Comparison of ENCODE assay signal across 30 mouse cellular contexts in genomic region chr2:33343413-33343812, GRCm38 (mm10). TPM values are rescaled to one million over a fixed set of nuclear protein-coding genes. Genes with fewer than 3 reads are reported as not detected.
DNase-seq lines count a peak whose midpoint lies in the region; ATAC-seq and TF ChIP-seq lines count a peak whose summit lies in the region.
"Had no signal": no experiment of that assay in that cellular context is flagged by ENCODE, and none has a peak within 500 bp of the region (broad histone marks: within the 10 kb centered on the region; RNA-seq: fewer than 3 reads in every experiment).

No protein-coding gene starts in this region.

- no peak for ATAC-seq in megakaryocyte-erythroid progenitor cell, adult 5-6 weeks (replicated peaks; ENCODE audit: low FRiP score, low TSS enrichment, poor library complexity, severe bottlenecking)
- ATAC-seq: activated CD4-positive, CD25-positive, alpha-beta regulatory T cell, adult 4 months; CD4-positive, CD25-positive, alpha-beta regulatory T cell, adult 4 months; forebrain, embryonic 13.5 days; forebrain, embryonic 16.5 days; intestine, postnatal 0 days had no signal

- DNase-seq in cerebellum, adult 2 months, result peak in 1 of 2 experiments; percentile 2
- no peak for DNase-seq in cerebellum, adult 8-10 months
- DNase-seq in layer of hippocampus, adult 2 months (ENCODE audit: low spot score in 2 of 2), result no peak
- DNase-seq in layer of hippocampus, postnatal 25 days (ENCODE audit: extremely low spot score in 1 of 2, low spot score in 1 of 2), result no peak
- peak; percentile 54 for DNase-seq in NIH3T3 (ENCODE audit: low read depth)
- no peak for DNase-seq in urinary bladder, postnatal 4 days (ENCODE audit: low spot score in 2 of 2)
- DNase-seq: adrenal gland, postnatal 10 days; adrenal gland, postnatal 36 days; B cell, adult 2 months; cerebellum, adult 18-20 months; cerebellum, postnatal 10 days; cerebellum, postnatal 36 days; embryo, embryonic 11 days; gastrocnemius, postnatal 10 days; gastrocnemius, postnatal 36 days; heart, adult 2 months; heart, postnatal 14 days had no signal

- H3K4me2 ChIP-seq in myocyte (ENCODE audit: low read depth), result no peak overlapping the region
- H3K4me2 ChIP-seq: embryonic facial prominence, embryonic 13.5 days; forebrain, embryonic 13.5 days; heart, embryonic 11.5 days; heart, embryonic 15.5 days; hindbrain, embryonic 13.5 days had no signal

- H3K4me3 ChIP-seq in cerebellum, adult 2 months (replicated peaks; ENCODE audit: insufficient read depth, low read depth, low read length), result no peak overlapping the region
- no peak overlapping the region for H3K4me3 ChIP-seq in layer of hippocampus, adult 2 months
- no peak overlapping the region for H3K4me3 ChIP-seq in myocyte
- H3K4me3 ChIP-seq: embryonic facial prominence, embryonic 10.5 days; embryonic facial prominence, embryonic 13.5 days; forebrain, embryonic 10.5 days; forebrain, embryonic 13.5 days; heart, adult 2 months; heart, embryonic 15.5 days; hindbrain, embryonic 13.5 days had no signal

- H3K27ac ChIP-seq in cerebellum, adult 2 months (ENCODE audit: insufficient read depth, low read length), result 0 out of 2 replicates have a peak overlapping the region, but pooled peaks have one; percentile 1
- peak overlapping the region; percentile 36; the same call in 1 of the 2 replicates for H3K27ac ChIP-seq in layer of hippocampus, adult 2 months
- H3K27ac ChIP-seq: embryonic facial prominence, embryonic 10.5 days; embryonic facial prominence, embryonic 13.5 days; forebrain, embryonic 10.5 days; forebrain, embryonic 13.5 days; heart, adult 2 months; heart, embryonic 15.5 days; hindbrain, embryonic 13.5 days had no signal

- H3ac ChIP-seq in myocyte (ENCODE audit: control insufficient read depth, insufficient read length), result no peak overlapping the region

- H3K79me2 ChIP-seq in myocyte (ENCODE audit: control insufficient read depth, insufficient read depth), result no peaks in the 10 kb centered on the region

- 77% methylated on average over 3 of the region's 3 CpGs for WGBS in cerebellum, adult 2 months

- H3K4me1 ChIP-seq in cerebellum, adult 2 months (ENCODE audit: control insufficient read depth, insufficient read depth, low read length), result peaks cover 48% of the 10 kb centered on the region

- TF ChIP-seq POLR2A in cerebellum, adult 2 months (IDR thresholded peaks at IDR 0.05; ENCODE audit: borderline replicate concordance, insufficient read depth, low read length), result no peak
- TF ChIP-seq POLR2A in myocyte (IDR thresholded peaks at IDR 0.05; ENCODE audit: insufficient read length, low read depth), result no peak

- H3K27me3 ChIP-seq in cerebellum, adult 2 months (ENCODE audit: control insufficient read depth, insufficient read depth, low read length), result no peaks in the 10 kb centered on the region
- H3K27me3 ChIP-seq in myocyte (ENCODE audit: control insufficient read depth, insufficient read depth, insufficient read length), result no peaks in the 10 kb centered on the region
- H3K27me3 ChIP-seq: embryonic facial prominence, embryonic 13.5 days; forebrain, embryonic 13.5 days; heart, embryonic 15.5 days; hindbrain, embryonic 13.5 days had no signal

- no peak for TF ChIP-seq CTCF in cerebellum, adult 2 months (IDR thresholded peaks at IDR 0.05; ENCODE audit: borderline replicate concordance, insufficient read depth, low read depth, low read length)
- no peak for TF ChIP-seq CTCF in layer of hippocampus, adult 2 months (conservative IDR thresholded peaks at IDR 0.05)

- H3K36me3 ChIP-seq in myocyte (ENCODE audit: control insufficient read depth, insufficient read depth), result no peaks in the 10 kb centered on the region
- H3K36me3 ChIP-seq: embryonic facial prominence, embryonic 10.5 days; embryonic facial prominence, embryonic 13.5 days; forebrain, embryonic 10.5 days; heart, embryonic 15.5 days had no signal

TF ChIP-seq in myocyte, 11 proteins besides CTCF, POLR2A, EP300 and RAD21:
- TF ChIP-seq REST (IDR thresholded peaks at IDR 0.05; ENCODE audit: insufficient read depth, insufficient read length) (no peak), MYOG (IDR thresholded peaks at IDR 0.05; ENCODE audit: control insufficient read depth in 1 of 3, insufficient read depth in 1 of 3, insufficient read length in 2 of 3, low read depth in 2 of 3) (peak in 2 of 3 experiments; percentile 25 to 34), TCF12 (IDR thresholded peaks at IDR 0.05; ENCODE audit: insufficient read depth, poor library complexity, severe bottlenecking) (no peak), MYOD1 (IDR thresholded peaks at IDR 0.05; ENCODE audit: control insufficient read depth in 1 of 3, insufficient read length in 2 of 3, low read depth in 2 of 3) (peak in 2 of 3 experiments; percentile 39 to 69)
TF ChIP-seq in myocyte: peak in this region for 2.

RNA-seq across cellular contexts. Expression of gene Ralgps1, which starts 27.9 kb away (rescaled TPM):
- 48.7 and 52.4 TPM in 2 replicates for polyA plus RNA-seq in cerebellum, adult 2 months (2012; rRNA removed)
- 10 to 100 TPM; 68.2 TPM for total RNA-seq in layer of hippocampus, adult 2 months (2021)
- total RNA-seq in layer of hippocampus, postnatal 25 days (2021), result 10 to 100 TPM; 53.9 to 63.2 TPM
- 1.3 TPM for polyA plus RNA-seq in myocyte (2012; fragmentation: generic; extraction: Trizol)
- total RNA-seq in megakaryocyte-erythroid progenitor cell, adult 5-6 weeks (2014; fragmentation: Nextera tagmentation), result 1.9 and 3.0 TPM in 2 replicates
- 0.66 and 0.76 TPM in 2 replicates for total RNA-seq in megakaryocyte-erythroid progenitor cell, adult 5-6 weeks (2017)

Comparison
In these comparisons a context has a peak if more than half of its experiments do, and no peak if none do; other contexts are left out.
1. RNA of gene Ralgps1, which starts 27.9 kb away (total RNA-seq): 68.2 TPM in layer of hippocampus, adult 2 months and 53.9 to 63.2 TPM in layer of hippocampus, postnatal 25 days; 0.66 to 3.0 TPM in megakaryocyte-erythroid progenitor cell, adult 5-6 weeks; every median in the first group is over 10 times any median in the second.